Mouse (Mus musculus) neural tube, embryonic 14.5 days (tissue): ENCODE results near the gene Shisa7. TPM values are rescaled to one million over a fixed set of nuclear protein-coding genes. Genes with fewer than 3 reads are reported as not detected.
"Not testable (repeated sequence)": the region's sequence is repeated elsewhere in the genome, so short reads cannot be mapped to it uniquely, and the experiment has no call there.

Source experiments
- ATAC-seq: fragments of 200-750 bp; cut with Nextera tagmentation; 2 replicates; pipeline ENCODE4 v1.8.0; 2017; ENCODE audit warnings: low read depth, mild to moderate bottlenecking, moderate TSS enrichment, moderate library complexity
- H3K27ac ChIP-seq: fragments of 300-500 bp; sonication (generic); 2 replicates; pipeline ENCODE4 v1.5.1; 2014; ENCODE audit warnings: low read depth, mild to moderate bottlenecking, control low read depth, low read length, moderate library complexity, mixed read lengths
- H3K27me3 ChIP-seq: fragments of 300-500 bp; sonication (generic); 2 replicates; pipeline ENCODE4 v1.6.1; 2014; ENCODE audit warnings: low read length; ENCODE audit not compliant: control insufficient read depth, insufficient read depth
- H3K36me3 ChIP-seq: fragments of 300-500 bp; sonication (generic); 2 replicates; pipeline ENCODE4 v1.6.1; 2014; ENCODE audit warnings: low read length, mixed read lengths; ENCODE audit not compliant: control insufficient read depth, insufficient read depth
- H3K4me1 ChIP-seq: fragments of 300-500 bp; sonication (generic); 2 replicates; pipeline ENCODE4 v1.6.1; 2014; ENCODE audit warnings: low read length; ENCODE audit not compliant: control insufficient read depth, insufficient read depth
- H3K4me2 ChIP-seq: fragments of 300-500 bp; sonication (generic); 2 replicates; pipeline ENCODE4 v1.6.1; 2014; ENCODE audit warnings: mild to moderate bottlenecking, low read depth, low read length, control low read depth
- H3K4me3 ChIP-seq: fragments of 300-500 bp; sonication (generic); 2 replicates; pipeline ENCODE4 v1.5.1; 2014; ENCODE audit warnings: low read depth, low read length, control low read depth, mixed read lengths
- H3K9ac ChIP-seq: fragments of 300-500 bp; sonication (generic); replicated peaks from 2 replicates; pipeline ENCODE4 v1.6.1; 2014; ENCODE audit warnings: low read depth, mild to moderate bottlenecking, control low read depth, low read length, mixed read lengths
- H3K9me3 ChIP-seq: fragments of 300-500 bp; sonication (generic); 2 replicates; pipeline ENCODE4 v1.6.1; 2016; ENCODE audit warnings: low read length; ENCODE audit not compliant: control insufficient read depth
- WGBS: fragments of 180-500 bp; shearing (Covaris S2); extraction: QIAGEN DNeasy Blood & Tissue Kit; methylation state at CpG from one replicate; pipeline ENCODE4 v1.1.7; 2014; 5-methylcytosine and 5-hydroxymethylcytosine counted together
- polyA plus RNA-seq: library from polyadenylated mRNA; unstranded; fragments of >200 nt; fragmentation: Nextera tagmentation; extraction: Ambion mirVana; gene quantifications from 2 replicates; pipeline ENCODE4 v1.2.1, GENCODE M21; 2014

The Shisa7 gene
- polyA plus RNA-seq, 1 experiment from 2014 or later: 18.7 TPM

DNA sequence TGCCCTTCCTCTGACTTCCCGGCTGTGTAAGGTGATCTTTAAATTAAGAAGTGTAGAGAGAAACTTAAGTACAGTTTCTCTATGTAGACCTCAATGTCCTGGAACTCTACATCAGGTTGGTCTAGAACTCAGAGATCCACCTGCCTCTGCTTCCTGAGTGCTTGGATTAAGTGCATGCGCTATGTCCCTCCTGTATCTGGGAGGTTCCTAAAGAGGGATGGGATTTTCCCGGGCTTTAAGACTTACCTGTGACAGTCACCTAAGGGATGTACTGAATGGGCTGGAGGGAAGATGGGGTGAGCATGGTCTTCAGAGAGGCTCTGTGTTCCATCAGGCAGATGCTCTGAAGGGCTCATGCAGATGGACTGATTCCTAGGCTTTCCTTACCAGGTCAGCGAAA lies 50.8 kb downstream of the Shisa7 start:
- Histone ChIP-seq H3K4me2 (peak overlapping the region; percentile 84), H3K36me3 (peaks cover 25% of the 10 kb centered on the region), H3K9me3 (no peaks in the 10 kb centered on the region), H3K27ac (no peak overlapping the region), H3K4me1 (peaks cover 12% of the 10 kb centered on the region), H3K27me3 (no peaks in the 10 kb centered on the region), H3K9ac (peak overlapping the region; percentile 89), H3K4me3 (peak overlapping the region; percentile 76)
- ATAC-seq: no peak
- WGBS: 48% methylated on average over 4 of the region's 4 CpGs

DNA sequence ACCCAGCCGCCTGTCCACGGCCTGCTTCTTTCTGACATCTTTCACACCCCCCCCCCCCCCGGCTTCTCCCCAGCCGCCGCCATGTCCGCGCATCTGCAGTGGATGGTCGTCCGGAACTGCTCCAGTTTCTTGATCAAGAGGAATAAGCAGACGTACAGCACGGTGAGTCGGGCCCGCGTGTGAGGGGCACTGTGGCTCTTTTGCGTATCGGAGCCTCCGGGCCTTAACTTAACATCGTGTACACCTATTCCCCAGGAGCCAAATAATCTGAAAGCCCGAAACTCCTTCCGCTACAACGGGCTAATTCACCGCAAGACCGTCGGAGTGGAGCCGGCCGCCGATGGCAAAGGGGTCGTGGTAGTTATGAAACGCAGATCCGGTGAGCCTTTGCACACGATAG lies 51.2 kb downstream of the Shisa7 start:
- Histone ChIP-seq H3K9ac (peak overlapping the region; percentile 89), H3K4me1 (peaks cover 12% of the 10 kb centered on the region), H3K27ac (peak overlapping the region; percentile 87), H3K4me3 (peak overlapping the region; percentile 76), H3K4me2 (peak overlapping the region; percentile 84), H3K36me3 (peaks cover 25% of the 10 kb centered on the region)
- ATAC-seq, H3K9me3 ChIP-seq, H3K27me3 ChIP-seq: not testable (repeated sequence)
- WGBS: 1% methylated on average over 30 of the region's 31 CpGs

GRCm38 (mm10) chr7:4792278-4793212 lies 52.0 kb downstream of the Shisa7 start, which contains the start of gene Rpl28:
Gene Rpl28, plus strand, starts transcription at chr7:4792874.
- Histone ChIP-seq H3K4me3 (peak within 1 kb of the TSS; percentile 76), H3K9me3 (no peaks in the 10 kb centered on the region), H3K4me2 (peak within 1 kb of the TSS; percentile 84), H3K27me3 (no peaks in the 10 kb centered on the region), H3K36me3 (peaks cover 25% of the 10 kb centered on the region), H3K4me1 (peaks cover 12% of the 10 kb centered on the region), H3K27ac (peak within 1 kb of the TSS; percentile 87), H3K9ac (peak within 1 kb of the TSS; percentile 89)
- 1% methylated on average over 54 of the region's 54 CpGs for WGBS
- ATAC-seq: peak; percentile 88

- H3K36me3 ChIP-seq: peaks cover 3% of the 10 kb centered on the region; the same call in 1 of the 2 replicates
- ATAC-seq: 0 out of 2 replicates have a peak, but pooled peaks have one; percentile 10
- peak within 1 kb of the TSS; percentile 80 for H3K9ac ChIP-seq
- peaks cover 12% of the 10 kb centered on the region for H3K4me1 ChIP-seq
- peak within 1 kb of the TSS; percentile 84 for H3K4me2 ChIP-seq
- peak within 1 kb of the TSS; percentile 54 for H3K4me3 ChIP-seq
- peak within 1 kb of the TSS; percentile 55 for H3K27ac ChIP-seq
- H3K9me3 ChIP-seq: no peaks in the 10 kb centered on the region
- H3K27me3 ChIP-seq: no peaks in the 10 kb centered on the region
- 10% methylated on average over 40 of the region's 40 CpGs for WGBS
Measured at GRCm38 (mm10) chr7:4789436-4789935, 55.0 kb downstream of the Shisa7 start, which contains the start of gene Tmem238. Gene Tmem238, minus strand, starts transcription at chr7:4789656.

- ATAC-seq: peak; percentile 36
- Histone ChIP-seq H3K4me1 (peaks cover 7% of the 10 kb centered on the region), H3K27ac (peak overlapping the region; percentile 55), H3K9ac (peak overlapping the region; percentile 80), H3K4me2 (peak overlapping the region; percentile 84), H3K9me3 (no peaks in the 10 kb centered on the region), H3K36me3 (no peaks in the 10 kb centered on the region), H3K4me3 (peak overlapping the region; percentile 54), H3K27me3 (no peaks in the 10 kb centered on the region)
- whole genome bisulfite sequencing: 1% methylated on average over 64 of the region's 64 CpGs
Measured at GRCm38 (mm10) chr7:4788499-4789435, 55.7 kb downstream of the Shisa7 start.

GRCm38 (mm10) chr7:4783667-4784268 lies 60.7 kb downstream of the Shisa7 start:
- Histone ChIP-seq H3K4me3 (no peak overlapping the region), H3K4me1 (no peaks in the 10 kb centered on the region), H3K27me3 (peaks cover 8% of the 10 kb centered on the region), H3K4me2 (no peak overlapping the region), H3K9me3 (no peaks in the 10 kb centered on the region), H3K36me3 (no peaks in the 10 kb centered on the region), H3K9ac (no peak overlapping the region), H3K27ac (no peak overlapping the region)
- WGBS: 81% methylated on average over 14 of the region's 14 CpGs
- ATAC-seq: no peak

DNA sequence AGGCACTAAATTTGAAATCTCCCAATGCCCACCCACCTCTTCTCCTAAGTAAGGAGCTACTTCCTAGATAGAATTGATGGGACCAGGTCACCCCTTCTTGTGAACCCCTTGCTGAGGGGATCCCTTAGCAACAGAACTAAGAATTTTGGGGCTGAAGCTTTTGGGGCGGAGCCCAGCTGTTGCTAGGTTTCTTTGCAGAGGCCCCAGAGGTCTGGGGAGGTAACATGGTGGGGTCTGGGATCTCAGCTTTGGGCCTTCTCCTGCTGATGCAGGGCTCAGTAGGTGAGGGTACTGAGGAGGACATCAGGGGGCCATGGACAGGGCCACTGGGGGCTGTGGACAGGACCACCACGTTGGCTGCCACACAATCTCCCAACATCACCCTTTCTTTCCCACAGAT lies 61.7 kb downstream of the Shisa7 start, which contains the start of the genes Il11 and Tmem190:
Il11 (minus strand) TSS at position 101 of the 400 bp plus-strand sequence.
Tmem190 (plus strand) TSS at position 179 of the 400 bp plus-strand sequence.
- Histone ChIP-seq H3K36me3 (no peaks in the 10 kb centered on the region), H3K4me3 (no peak within 1 kb of the TSS), H3K27me3 (peaks cover 15% of the 10 kb centered on the region), H3K9ac (no peak within 1 kb of the TSS), H3K9me3 (no peaks in the 10 kb centered on the region), H3K4me2 (no peak within 1 kb of the TSS), H3K27ac (no peak within 1 kb of the TSS), H3K4me1 (no peaks in the 10 kb centered on the region)
- ATAC-seq: no peak
- whole genome bisulfite sequencing: 77% methylated on average over 2 of the region's 2 CpGs

DNA sequence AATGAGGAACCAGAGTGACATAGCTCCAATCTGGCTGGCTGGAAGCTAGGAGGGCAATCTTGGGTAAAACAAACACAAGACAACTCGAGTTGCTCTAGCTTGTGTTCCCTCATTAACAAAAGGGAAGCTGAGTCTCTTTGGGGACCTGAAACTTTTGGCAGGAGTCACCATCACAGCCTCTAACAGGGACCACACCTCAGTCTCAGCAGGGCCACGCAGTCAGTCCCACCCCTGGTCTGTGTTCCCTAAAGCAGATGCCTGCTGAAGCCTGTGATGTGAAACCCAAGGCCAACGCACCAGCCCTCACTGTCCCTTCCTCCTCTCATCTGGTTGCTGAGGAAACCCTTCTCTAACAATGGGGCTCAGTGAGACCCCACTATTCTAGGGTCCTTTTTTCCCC lies 62.4 kb downstream of the Shisa7 start:
- Histone ChIP-seq H3K27ac (no peak overlapping the region), H3K4me1 (peaks cover 3% of the 10 kb centered on the region; the same call in 1 of the 2 replicates), H3K9me3 (no peaks in the 10 kb centered on the region), H3K36me3 (no peaks in the 10 kb centered on the region), H3K27me3 (peaks cover 19% of the 10 kb centered on the region), H3K4me2 (no peak overlapping the region), H3K9ac (no peak overlapping the region), H3K4me3 (no peak overlapping the region)
- ATAC-seq: no peak
- WGBS: 47% methylated on average over 3 of the region's 3 CpGs
